Mouse (Mus musculus) embryonic stem cell, embryonic (primary cell): ENCODE data around the gene Ankrd50.

Experiments
- CTCF ChIA-PET, 4 experiments: fragments of 300-600 bp in 2 of 4; fragments of 350-600 bp in 2 of 4; sonication (Branson Sonifier 250); formaldehyde crosslinking; loops; one replicate each; lab custom pipeline; 2022; ENCODE audit warnings: inconsistent platforms in 2 of 4; lab: Charles Lee
- POLR2A ChIA-PET, 4 experiments: fragments of 300-600 bp in 2 of 4; fragments of 350-600 bp in 2 of 4; sonication (Branson Sonifier 250); formaldehyde crosslinking; loops; one replicate each; lab custom pipeline; 2022; ENCODE audit warnings: antibody characterized with exemption in 4 of 4, inconsistent platforms in 1 of 4; lab: Charles Lee

The Ankrd50 gene

DNA sequence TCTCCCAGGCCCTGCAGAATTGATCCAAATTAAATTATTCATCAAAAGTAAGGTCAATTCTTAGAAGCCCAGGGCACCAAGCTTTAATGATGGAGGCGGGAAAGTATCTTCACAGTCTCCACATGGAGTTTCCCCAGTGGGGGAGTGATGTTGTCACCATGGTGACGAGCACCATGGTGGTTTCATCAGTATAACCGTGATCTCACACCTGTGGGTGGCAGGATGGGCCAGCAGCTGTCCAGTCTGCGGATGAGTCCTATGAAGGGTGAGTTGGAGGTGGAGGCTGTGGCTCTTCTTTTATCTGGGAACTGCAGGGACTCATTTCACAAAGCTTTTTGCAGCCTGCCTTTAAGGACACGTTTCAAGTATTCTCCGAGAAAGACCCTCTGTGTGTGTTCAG lies 53.6 kb downstream of the Ankrd50 start:
- CTCF ChIA-PET, result interaction anchor here in 1 of 4 experiments (0.6 kb wide), 1 partner anchor 203 kb away, joined by 3 read pairs; no protein-coding TSS in a partner anchor

DNA sequence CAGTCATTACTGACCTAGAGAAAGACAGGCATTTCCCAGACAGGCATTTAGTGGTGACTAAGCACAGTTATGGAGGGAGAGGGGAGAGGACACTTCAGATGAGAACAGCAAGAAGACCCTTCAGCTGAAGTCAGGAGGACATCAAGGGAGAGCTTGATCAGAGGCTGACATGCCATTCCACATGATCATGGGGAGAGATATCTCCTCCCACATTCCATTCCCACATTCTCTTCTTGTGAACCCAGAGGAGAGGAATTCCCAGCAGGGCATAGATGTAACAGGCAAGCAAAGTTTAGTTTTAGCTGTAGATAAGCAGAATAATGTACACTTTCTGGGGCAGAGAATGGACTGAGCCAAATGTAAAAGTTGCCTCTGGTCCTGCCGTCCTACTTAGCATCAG lies 57.4 kb downstream of the Ankrd50 start:
- ChIA-PET CTCF (no interaction called here), POLR2A (no interaction called here)

More for the DNA sequence above, 53.6 kb downstream of the Ankrd50 start:
- POLR2A ChIA-PET, result no interaction called here

DNA sequence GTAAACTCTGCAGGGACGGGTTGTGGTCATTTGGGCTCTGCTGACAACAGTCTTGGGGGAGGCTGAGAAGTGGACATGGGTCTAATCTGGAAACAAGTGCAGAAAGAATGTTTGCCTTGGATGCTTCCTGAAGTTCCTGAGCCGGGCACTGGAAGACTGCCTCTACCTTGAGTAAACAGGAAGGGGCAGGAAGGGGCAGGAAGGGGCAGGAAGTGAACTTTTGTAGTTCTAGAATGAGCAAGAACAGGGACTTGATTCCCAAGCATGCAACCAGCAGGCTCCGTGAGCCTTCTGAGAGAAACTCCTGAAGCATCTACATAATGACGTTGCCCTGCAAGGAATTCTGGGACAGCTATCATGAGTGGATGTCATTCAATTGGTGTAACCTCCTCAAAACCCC lies 60.7 kb downstream of the Ankrd50 start:
- CTCF ChIA-PET, result no interaction called here
- POLR2A ChIA-PET, result no interaction called here

DNA sequence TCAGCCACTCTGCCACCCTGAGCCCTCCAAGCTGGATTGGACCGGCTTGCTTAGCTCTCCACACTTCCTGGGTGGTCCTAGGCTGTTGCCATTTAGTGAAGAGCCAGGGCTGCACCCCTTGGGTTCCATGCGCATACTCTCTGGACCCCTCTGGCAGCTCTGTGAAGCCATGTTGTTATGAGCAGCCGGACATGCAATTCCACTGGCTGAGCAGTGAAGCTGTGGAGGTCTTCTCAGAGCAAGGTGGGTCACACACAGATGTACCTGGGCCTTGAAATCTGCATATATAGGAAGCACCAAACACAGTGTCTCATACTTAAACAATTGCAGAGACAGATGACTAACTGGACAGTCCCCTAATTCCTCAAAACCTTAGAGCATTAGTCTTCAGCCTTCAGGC lies 64.7 kb downstream of the Ankrd50 start:
- CTCF ChIA-PET, result no interaction called here
- POLR2A ChIA-PET, result interaction anchor here in 1 of 4 experiments (0.5 kb wide), 1 partner anchor 1805 kb away, joined by 4 read pairs; no protein-coding TSS in a partner anchor

DNA sequence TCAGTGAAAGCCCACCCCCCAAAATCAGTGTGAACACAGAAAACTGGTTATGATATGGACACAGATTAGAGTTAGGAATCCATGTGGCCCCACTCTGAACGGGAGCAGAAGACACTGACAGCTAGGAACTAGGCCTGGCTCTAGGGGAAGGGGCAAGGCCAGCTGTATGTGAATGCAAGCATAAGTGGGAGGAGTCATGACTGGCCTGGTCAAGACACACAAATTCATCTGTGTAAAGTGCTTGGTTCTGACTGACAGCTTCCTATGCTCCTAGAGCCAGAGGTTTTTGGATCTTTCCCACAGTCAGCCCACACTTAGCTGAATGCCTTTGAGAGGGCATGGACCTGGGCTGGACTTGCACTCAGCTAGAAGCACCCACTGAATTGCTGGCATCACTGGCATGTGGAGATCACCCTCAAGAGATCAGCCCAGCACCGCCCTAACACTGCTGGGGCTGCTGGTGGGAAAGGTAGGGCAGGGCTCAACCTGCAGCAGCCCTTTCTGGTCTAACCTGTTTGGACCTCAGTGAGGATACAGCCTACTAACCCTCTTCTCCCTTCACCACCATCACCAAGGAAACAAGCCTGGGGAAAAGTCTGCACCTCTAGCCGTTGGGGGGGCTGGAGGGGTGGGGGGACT lies 69.2 kb downstream of the Ankrd50 start:
- CTCF ChIA-PET, result no interaction called here
- POLR2A ChIA-PET, result interaction anchor here in 1 of 4 experiments (0.6 kb wide), 1 partner anchor 15 kb away, joined by 12 read pairs; no protein-coding TSS in a partner anchor
